Mouse (Mus musculus): Measurements from ENCODE around the gene Ptpra.
"Not testable (repeated sequence)": the region's sequence is repeated elsewhere in the genome, so short reads cannot be mapped to it uniquely, and the experiment has no call there.

Gene Ptpra

DNA sequence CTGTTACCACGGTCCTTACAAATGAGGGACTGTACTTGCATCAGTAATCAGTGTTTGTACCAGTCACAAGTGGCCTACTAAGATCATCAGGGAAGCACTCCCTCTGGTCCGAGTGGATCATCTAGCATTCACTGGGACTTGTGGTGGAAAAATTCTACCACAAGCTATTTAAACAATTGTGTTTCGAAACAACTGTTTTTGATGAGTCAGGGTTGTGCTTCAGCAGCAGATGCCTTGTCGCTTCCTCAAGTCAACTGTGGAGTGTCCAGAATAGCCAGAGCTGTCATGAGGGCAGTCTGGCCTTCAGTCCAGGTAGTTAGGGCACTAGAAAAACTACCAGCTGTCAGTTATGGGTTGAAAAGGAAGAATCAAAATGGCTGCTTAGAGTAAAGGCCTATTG, 38.5 kb downstream of the Ptpra start:
- DNase-seq (ENCODE audit: low read depth, low spot score), result no peak

DNA sequence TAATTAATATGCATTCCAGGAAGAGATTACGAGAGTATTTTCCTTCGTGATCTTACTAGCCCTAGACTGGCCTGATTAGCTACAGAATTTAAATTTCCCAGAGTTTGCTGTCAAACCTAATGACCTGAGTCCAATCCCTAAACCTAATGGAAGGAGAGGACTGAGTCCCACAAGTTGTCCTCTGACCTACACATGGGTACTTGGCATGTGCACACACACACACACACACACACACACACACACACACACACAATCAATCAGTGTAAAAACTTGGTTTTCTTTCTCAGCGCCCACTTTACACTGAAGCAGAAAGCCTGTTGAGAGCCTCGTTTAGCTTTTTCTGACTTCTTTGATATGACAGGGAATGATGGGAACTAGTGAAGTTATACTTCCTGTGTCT, 41.1 kb downstream of the Ptpra start:
- no peak for DNase-seq (ENCODE audit: low read depth, low spot score)

DNA sequence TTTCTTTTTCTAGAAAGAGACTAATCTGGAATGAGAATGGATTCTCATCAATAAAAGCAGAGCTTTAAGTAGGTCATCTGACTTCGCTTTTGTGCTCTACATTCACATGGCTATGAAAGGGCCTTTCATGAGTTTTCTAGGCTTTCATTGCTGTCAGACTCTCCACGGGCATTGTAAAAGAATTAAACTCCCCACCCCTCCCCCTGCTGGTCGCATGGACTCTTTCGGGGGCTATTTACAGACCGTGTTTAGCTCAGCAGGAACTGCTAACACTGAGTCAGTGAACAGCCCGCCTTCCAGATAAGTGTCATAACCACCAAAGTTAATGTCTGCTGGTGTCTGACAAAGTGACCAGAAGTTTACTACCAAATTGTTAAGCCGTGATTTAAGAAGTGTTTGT, 41.5 kb downstream of the Ptpra start:
- peak; percentile 20 for DNase-seq (ENCODE audit: low read depth, low spot score)

DNA sequence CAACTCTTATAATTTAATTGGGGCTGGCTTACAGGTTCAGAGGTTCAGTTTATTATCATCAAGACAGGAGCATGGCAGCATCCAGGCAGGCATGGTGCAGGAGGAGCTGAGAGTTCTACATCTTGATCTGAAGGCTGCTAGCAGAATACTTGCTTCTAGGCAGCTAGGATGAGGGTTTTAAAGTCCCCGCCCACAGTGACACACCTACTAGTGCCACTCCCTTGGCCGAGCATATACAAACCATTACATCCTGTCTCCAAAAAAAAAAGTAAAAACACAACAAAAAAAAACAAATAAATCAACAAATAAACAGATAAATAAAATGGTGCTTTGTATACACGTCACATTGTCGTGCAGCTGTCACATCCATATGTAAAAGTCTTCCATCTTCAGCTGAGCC, 45.0 kb downstream of the Ptpra start:
- DNase-seq (ENCODE audit: low read depth, low spot score), result not testable (repeated sequence)

DNA sequence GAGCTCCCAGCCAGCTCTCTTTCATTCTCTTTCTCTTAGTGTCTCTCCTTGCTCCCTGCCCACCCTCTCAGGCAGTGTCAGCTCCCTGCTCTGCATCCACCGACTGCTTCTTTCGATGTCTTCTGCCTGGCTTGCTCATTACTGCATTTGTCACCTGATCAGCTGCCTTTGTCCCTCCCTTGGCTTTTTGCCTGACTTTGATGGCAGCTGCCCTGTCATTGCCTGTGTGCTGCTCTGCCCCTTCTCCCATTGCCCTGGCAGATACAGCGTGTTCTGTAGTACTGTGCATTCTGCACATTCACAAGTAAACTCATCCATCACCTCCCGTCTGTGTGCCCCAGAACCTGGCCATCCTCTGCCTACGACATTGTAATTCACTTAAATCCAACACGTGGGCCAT, 46.0 kb downstream of the Ptpra start:
- no peak for DNase-seq (ENCODE audit: low read depth, low spot score)

DNA sequence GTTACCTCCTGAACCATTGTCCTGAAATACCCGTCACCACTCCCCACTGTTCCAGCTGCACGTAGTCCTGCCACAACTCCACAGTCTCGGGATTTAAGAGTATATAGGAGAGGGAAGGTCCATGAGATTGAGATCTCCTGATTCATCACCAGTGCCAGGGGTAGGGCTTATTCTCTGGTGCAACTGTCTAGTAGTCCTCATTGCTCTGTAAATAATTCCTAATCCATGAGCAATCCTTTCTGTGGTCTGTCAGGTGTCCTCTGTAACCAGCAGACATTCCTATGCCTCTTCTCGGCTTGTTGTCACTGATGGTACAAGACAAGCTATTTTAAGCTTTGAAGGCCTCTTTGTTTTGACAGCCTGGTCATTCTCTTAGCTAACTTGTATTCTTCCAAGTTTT, 46.9 kb downstream of the Ptpra start:
- DNase-seq (ENCODE audit: low read depth, low spot score), result no peak

DNA sequence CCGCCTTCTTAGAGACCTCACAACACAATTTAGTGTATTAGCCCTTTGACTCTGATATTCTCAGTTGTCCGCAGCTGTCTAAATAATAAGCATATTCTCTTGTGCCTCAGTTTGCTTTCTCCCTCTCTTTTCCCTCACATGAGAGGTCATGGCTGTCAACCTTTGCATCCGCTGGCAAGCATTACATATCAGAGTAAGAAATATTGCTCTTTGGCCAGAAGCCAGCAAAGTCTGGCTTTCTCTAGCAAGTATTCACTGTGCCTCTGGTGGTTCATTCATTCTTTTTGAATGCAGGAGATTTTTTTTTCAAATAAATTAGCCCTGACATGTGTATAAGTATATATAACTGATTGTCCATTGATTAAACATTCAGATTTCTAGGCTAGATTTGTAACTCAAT, 49.5 kb downstream of the Ptpra start:
- DNase-seq (ENCODE audit: low read depth, low spot score), result no peak

DNA sequence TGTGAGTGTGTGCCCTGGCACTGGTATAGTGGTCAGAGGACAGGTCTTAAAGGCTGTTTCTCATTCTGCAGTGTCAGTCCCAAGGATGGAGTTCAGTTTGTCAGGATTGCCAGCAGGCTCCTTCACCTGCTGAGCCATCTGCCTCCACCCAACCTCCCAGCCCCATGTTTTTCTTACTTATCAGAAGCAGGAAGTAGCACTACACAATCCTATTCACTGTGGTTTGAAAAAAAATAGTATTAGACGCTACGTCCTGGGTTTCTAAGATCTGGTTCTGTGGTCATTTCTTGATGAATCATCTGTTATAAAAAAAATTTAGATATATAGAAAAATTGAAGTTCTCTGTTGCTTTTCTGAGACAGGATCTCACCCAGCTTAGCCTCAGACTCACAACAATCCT, 51.5 kb downstream of the Ptpra start:
- DNase-seq (ENCODE audit: low read depth, low spot score), result no peak

DNA sequence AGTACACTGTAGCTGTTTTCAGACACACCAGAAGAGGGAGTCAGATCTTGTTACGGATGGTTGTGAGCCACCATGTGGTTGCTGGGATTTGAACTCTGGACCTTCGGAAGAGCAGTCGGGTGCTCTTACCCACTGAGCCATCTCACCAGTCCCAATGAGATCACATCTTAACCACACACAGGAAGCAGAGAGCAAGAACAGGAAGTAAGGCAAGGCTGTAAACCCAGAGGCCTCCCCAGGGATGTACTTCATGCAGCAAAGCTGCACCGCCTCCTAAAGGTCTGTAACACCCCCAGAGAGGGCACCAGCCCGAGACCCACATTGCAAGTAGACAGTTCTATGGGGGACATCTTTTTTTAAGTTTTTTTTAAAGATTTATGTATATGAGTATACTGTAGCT, 61.5 kb downstream of the Ptpra start:
- not testable (repeated sequence) for DNase-seq (ENCODE audit: low read depth, low spot score)

DNA sequence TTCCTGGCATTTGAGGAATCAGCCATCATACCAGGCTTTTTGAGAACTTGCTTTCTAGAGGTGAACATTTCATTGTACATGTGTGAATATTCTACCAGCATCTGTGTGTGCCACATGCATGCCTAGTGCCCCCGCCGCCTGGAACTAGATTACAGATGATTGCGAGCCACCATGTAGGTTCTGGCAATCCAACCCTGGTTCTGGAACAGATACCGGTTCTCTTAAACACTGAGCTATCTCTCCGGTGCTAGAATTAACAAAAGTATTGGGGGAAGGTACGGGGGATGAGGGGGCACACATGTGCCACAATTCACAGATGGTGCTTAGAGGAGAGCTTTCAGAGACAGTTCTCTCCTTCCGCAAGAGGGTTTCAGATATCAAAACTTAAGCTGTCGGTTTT, 63.8 kb downstream of the Ptpra start:
- no peak for DNase-seq (ENCODE audit: low read depth, low spot score)

DNA sequence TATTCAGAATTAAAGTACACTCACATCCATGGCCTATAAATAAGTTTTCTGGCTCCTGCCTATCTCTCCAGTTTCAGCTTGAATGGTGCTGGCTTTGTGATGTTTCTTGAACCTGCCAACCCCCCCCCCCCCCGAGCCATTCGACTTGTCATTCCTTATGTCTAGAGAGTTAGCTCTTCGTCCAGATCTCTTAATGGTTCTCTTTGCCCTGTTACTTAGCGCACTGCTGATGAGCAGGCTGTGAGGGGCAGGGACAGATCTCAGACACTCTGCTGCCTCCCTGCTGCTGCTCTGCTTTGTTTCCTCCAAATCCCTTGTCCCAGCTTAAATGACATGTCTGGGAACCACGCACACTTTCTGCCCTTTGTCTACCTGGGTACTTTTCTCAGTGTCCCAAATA, 65.7 kb downstream of the Ptpra start:
- no peak for DNase-seq (ENCODE audit: low read depth, low spot score)

DNA sequence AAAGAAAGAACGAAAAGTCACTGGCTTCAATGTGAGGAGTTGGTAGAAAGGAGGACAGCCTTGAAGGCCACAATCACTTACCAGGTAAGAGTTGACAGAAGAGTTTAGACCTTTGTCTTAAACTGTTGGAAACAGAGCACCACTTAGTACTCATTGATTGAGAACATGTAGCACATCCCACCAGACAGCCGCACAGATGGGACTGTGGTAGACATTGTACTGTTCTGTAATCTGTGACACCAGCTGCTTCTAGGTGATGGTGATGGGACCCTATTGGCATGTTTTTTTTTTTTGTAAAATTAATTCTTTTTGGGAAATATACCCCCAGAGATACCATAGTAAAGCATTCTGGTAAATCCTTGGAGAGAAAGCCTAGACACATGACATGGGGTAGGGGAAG, 71.8 kb downstream of the Ptpra start:
- no peak for DNase-seq (ENCODE audit: low read depth, low spot score)

DNA sequence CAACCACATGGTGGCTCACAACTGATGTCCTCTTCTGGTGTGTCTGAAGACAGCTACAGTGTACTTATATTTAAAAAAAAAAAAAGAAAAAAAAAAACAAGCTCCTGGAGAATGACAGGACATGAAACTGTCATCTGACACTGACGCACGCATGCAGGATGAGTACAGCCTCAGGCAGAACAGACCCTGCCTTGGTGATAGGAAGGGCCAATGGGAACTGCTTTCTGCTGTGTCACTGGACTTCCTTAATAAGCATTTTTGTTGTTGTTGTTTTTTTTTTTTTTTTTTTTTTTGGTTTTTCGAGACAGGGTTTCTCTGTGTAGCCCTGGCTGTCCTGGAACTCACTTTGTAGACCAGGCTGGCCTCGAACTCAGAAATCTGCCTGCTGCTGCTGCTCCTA, 75.4 kb downstream of the Ptpra start:
- not testable (repeated sequence) for DNase-seq (ENCODE audit: low read depth, low spot score)

DNA sequence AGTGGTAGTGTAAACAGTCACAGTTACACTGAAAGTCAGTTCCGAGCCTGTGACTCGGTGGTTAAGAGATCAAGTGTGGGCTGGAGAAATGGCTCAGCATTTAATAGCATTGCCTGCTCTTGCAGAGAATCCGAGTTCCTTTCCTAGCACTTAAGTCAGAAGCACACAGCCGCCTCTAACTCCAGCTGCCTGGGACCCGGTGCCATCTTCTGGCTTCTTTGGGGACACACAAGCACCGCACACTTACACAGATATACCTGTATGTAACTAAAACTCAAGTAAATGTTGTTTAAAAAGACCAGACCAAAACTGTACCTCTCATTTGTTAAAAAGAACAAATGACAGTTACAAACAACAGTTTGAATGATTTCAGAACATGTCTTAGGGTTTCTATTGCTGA, 78.4 kb downstream of the Ptpra start:
- DNase-seq (ENCODE audit: low read depth, low spot score), result no peak

DNA sequence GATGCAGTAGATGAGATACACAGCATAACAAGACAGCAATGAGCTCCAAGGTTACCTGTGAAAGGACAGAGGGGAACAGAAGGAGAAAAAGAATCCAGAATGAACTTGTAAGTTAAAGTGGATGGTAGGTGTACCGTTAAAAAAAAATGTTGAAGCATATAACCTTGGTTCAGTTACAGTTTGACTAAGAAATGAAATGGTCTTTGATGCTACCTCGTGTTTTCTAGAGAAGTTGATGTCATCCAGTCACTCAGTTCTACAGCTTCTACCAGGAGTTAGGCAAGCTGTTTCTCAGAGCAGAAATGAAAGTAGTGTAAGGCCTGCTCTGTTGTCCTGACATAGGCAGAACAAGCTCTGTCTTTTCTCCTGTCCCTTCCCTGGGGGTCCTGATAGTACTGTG, 79.2 kb downstream of the Ptpra start:
- DNase-seq (ENCODE audit: low read depth, low spot score), result no peak

DNA sequence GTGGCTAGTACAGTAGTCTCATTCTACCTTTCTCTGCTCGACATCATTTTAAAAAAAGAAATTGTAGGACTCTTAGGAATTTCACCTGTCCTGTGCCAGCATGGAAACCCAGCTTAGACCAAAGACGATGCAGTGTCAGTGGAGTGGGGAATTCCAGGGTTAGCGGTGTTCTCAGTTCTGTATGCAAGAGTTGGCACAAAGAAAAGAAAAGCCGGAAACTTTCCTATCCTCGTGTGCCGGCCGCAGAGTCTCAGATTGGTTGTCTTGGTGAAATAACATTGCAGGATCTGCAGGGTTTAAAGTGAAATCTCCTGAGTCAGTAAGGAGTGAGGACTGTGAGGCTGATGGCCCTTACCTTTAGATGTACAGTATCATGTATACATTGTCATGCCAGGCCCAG, 79.8 kb downstream of the Ptpra start:
- DNase-seq (ENCODE audit: low read depth, low spot score), result no peak

DNA sequence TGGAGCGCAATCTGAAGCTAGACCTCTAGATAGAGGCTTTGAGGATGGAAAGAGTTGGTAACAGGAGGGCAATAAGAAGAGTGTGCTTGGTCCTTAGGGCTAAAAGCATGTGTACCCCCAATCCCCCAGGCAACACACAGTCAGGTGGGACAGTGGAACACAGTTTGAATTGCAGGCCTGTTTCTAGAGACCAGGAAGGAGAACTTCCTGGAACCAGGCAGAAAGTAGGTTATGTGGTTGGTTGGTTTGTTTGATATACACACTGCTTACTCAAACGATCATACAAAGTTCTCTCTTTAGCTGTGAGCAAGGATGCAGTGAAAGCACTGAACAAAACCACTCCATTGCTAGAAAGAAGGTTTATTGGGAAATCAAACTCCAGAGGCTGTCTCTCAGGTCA, 82.1 kb downstream of the Ptpra start:
- no peak for DNase-seq (ENCODE audit: low read depth, low spot score)

DNA sequence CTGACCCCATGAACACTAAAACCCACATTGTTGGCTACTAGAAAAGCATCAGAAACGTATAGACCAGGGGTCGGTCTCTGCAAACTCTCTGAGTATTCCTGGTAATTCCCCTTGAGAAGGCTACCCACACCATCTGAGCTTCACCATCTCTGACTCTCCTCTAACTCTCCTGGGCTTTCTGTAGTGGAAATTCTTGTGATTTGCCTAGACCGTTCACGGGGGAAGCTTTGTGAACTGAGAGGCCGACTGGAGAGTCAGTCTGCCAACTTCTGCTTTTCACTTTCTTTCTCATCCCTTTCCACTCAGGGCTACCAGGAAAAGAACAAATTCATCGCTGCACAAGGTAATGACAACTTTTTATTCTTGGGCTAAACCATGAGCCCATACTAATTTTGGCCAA, 84.9 kb downstream of the Ptpra start:
- DNase-seq (ENCODE audit: low read depth, low spot score), result no peak

DNA sequence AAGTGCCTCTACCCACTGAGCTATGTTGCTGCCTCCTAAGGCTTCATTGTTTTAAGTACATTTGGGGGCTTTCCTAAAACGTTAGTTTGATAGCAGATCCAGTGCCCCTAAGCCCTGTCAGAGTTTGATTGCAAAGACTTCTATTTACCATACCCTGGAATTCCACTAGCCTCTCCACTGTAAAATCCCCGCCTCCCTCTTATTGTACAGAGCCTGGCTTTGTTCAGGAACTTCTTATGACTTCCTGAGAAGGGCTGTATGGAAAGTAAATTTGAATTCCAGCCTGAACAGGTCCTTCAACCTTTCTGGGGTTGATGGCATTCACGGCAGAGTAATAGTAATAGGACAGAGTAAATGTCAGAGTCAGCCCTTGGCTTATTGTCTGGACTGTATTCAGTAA, 86.8 kb downstream of the Ptpra start:
- DNase-seq (ENCODE audit: low read depth, low spot score), result no peak

DNA sequence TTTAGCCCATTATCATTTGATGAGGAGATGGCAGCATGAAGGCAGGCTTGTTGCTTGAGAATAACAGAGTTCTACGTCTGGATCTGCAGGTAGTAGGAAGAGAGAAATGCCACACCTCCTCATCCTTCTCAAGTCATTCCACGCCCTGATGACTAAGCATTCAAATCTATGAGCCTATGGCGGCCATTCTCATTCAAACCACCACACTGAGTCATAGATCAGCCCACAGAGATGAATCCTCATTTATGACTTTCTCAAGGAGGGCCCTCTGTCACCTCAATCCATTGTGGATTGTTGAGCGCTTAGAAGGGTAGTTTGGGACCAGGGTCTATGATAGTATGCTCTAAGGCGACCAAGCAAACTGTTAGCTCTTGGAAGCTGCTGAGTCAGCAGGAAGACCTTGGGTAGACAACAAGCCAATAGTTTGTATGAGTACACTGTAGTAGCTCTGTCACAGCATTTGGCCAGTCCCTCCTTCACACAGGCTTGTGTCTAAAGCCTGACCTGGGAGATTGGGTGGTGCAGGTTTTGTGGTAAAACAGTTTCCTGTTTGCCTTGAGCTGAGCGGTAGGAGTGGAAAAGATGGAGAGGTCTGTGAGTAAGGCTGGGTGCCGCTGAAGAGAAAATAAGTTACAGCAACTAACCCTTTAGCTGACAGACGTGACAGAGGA, 88.9 kb downstream of the Ptpra start:
- no peak for DNase-seq (ENCODE audit: low read depth, low spot score)

DNA sequence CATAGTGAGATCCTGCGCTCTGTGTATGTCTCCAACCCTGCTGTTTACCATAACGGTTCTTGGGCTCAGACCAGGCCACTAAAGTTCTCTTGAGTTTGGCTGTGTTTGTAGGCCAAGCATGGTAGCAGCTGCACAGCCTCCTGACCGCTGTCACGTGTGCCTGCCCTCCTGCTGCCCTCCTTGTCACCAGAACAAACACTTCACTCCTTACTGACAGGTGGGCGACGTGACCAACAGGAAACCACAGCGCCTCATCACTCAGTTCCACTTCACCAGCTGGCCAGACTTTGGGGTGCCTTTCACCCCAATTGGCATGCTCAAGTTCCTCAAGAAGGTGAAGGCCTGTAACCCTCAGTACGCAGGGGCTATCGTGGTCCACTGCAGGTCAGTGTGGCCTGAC, 90.2 kb downstream of the Ptpra start:
- DNase-seq (ENCODE audit: low read depth, low spot score), result no peak

DNA sequence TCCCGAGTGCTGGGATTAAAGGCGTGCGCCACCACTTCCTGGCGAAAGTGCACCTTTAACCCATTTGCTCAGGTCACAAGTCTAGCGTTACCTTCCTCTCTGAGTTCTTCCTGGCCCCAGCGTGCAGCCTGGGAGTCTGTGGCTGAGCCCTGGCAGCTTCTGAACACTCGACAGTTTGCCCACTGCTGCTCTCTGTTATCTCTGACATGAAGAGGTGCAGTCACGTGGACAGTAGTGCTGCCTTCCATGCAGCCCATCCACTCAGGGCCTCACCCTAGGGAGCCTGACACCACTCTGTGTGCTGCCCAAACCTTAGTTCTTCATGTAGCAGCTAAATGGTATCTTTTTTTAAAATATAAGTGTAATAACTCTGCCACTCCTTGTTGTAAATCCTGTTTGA, 96.9 kb downstream of the Ptpra start:
- DNase-seq (ENCODE audit: low read depth, low spot score), result no peak

DNA sequence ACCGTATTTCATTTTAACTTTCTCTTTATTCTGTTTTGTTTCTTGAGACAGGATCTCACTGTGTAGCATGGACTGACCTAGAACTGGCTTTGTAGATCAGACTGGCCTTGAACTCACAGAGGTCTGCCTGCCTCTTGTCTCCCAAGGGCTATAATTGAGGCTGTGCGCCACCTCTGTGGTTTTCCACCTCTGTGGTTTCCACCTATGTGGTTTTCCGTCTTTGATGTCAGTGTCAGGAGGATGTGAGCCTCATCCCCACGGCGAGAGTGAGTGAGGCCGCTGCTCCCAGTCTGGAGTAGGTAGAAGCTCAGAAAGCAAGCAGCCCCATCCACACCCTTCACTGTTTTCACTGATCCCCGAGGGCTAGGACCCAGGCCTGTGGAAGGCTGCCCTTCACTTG, 104.8 kb downstream of the Ptpra start:
- no peak for DNase-seq (ENCODE audit: low read depth, low spot score)

DNA sequence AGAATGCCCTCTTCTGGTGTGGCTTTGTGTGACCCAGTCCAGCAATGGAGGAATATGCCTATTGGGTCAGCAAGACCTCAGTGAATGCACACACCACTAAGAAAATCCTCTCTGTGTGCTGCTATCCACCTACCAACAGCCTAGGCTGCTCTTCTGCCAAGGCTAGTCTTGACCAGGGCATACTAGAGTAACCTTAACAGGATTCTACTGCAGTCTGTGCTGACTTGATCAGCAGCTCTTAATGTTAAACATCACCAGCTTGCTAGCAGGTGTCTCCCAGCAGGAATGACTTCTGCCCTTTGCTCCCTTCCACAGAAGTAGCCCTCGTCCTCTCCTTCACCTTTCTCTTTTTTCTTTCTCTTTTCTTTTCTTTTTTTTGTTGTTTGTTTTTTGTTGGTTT, 106.2 kb downstream of the Ptpra start:
- DNase-seq (ENCODE audit: low read depth, low spot score), result no peak

Data from ZHBTc4 (cell line).